Mouse (Mus musculus) liver, adult 2 months (tissue): ENCODE measurements at regions not wholly inside any gene's neighbourhood (a gene's known extent, or its start where the extent isn't known, plus 50 kb on each side); places are given as distances from the start of the nearest gene placed in this dataset.

Source experiments
- DNase-seq: peaks from one replicate; pipeline ENCODE4 v3.0.0-alpha.2; 2011; ENCODE audit warnings: low read depth, low spot score; ENCODE audit errors: extremely low read depth
- H3K27ac ChIP-seq: fragments of 200-500 bp; replicated peaks from 2 replicates; pipeline ENCODE4 v1.5.1; 2012; ENCODE audit warnings: low read depth, mild to moderate bottlenecking, control low read depth, inconsistent platforms, low read length; ENCODE audit not compliant: insufficient read depth
- H3K27me3 ChIP-seq: fragments of 200-500 bp; 2 replicates; pipeline ENCODE4 v1.6.1; 2012; ENCODE audit warnings: mild to moderate bottlenecking, moderate library complexity, low read length, inconsistent platforms; ENCODE audit not compliant: control insufficient read depth, insufficient read depth
- H3K36me3 ChIP-seq: fragments of 200-500 bp; 2 replicates; pipeline ENCODE4 v1.6.1; 2012; ENCODE audit warnings: low read length, inconsistent platforms; ENCODE audit not compliant: control insufficient read depth, insufficient read depth
- H3K4me1 ChIP-seq: fragments of 200-500 bp; 2 replicates; pipeline ENCODE4 v1.6.1; 2011; ENCODE audit warnings: low read length; ENCODE audit not compliant: control insufficient read depth, insufficient read depth
- H3K4me3 ChIP-seq: fragments of 200-500 bp; 2 replicates; pipeline ENCODE4 v1.5.1; 2011; ENCODE audit warnings: low read depth, mild to moderate bottlenecking, control low read depth, low read length, moderate library complexity; ENCODE audit not compliant: insufficient read depth
- H3K79me2 ChIP-seq: fragments of 200-500 bp; 2 replicates; pipeline ENCODE4 v1.6.1; 2012; ENCODE audit warnings: inconsistent platforms, mild to moderate bottlenecking, low read length, moderate library complexity; ENCODE audit not compliant: control insufficient read depth, insufficient read depth
- H3K9ac ChIP-seq: fragments of 200-500 bp; 2 replicates; pipeline ENCODE4 v1.6.1; 2012; ENCODE audit warnings: low read depth, mild to moderate bottlenecking, control low read depth, inconsistent platforms, low read length
- CTCF ChIP-seq: fragments of 200-500 bp; IDR thresholded peaks from 2 replicates; pipeline ENCODE4 v1.5.1; 2011; ENCODE audit warnings: low read depth, low read length, control low read depth
- POLR2A ChIP-seq: fragments of 200-500 bp; IDR thresholded peaks from 2 replicates; pipeline ENCODE4 v1.6.1; 2011; ENCODE audit warnings: low read length, control low read depth; ENCODE audit not compliant: insufficient read depth; ENCODE audit errors: extremely low read depth
- WGBS: fragments of 180-500 bp; shearing (Covaris S2); methylation state at CpG from one replicate; pipeline ENCODE4 v1.1.7; 2018; 5-methylcytosine and 5-hydroxymethylcytosine counted together

- DNase-seq = no peak
- H3K4me3 ChIP-seq = no peak overlapping the region
- WGBS = 94% methylated on average over 2 of the region's 2 CpGs
- H3K9ac ChIP-seq = no peak overlapping the region
- no peaks in the 10 kb centered on the region for H3K27me3 ChIP-seq
- H3K79me2 ChIP-seq = no peaks in the 10 kb centered on the region
- H3K36me3 ChIP-seq = no peaks in the 10 kb centered on the region
- no peak overlapping the region for H3K27ac ChIP-seq
- TF ChIP-seq POLR2A (no peak), CTCF (no peak)
- no peaks in the 10 kb centered on the region for H3K4me1 ChIP-seq
Measured at GRCm38 (mm10) chr14:98721033-98721432, 273.1 kb downstream of the Rpl36a-ps1 start.

- H3K27ac ChIP-seq = no peak overlapping the region
- no peak for DNase-seq
- no peaks in the 10 kb centered on the region for H3K4me1 ChIP-seq
- H3K9ac ChIP-seq = no peak overlapping the region
- no peaks in the 10 kb centered on the region for H3K36me3 ChIP-seq
- no peak for TF ChIP-seq CTCF
- TF ChIP-seq POLR2A = no peak
- no peak overlapping the region for H3K4me3 ChIP-seq
- H3K79me2 ChIP-seq = no peaks in the 10 kb centered on the region
- no peaks in the 10 kb centered on the region for H3K27me3 ChIP-seq
- 72% methylated on average over 2 of the region's 2 CpGs for WGBS
Measured at GRCm38 (mm10) chr14:98708045-98708444, 286.1 kb downstream of the Rpl36a-ps1 start.

- H3K4me1 ChIP-seq = no peaks in the 10 kb centered on the region
- H3K27me3 ChIP-seq = no peaks in the 10 kb centered on the region
- no peak overlapping the region for H3K4me3 ChIP-seq
- no peak overlapping the region for H3K27ac ChIP-seq
- H3K36me3 ChIP-seq = no peaks in the 10 kb centered on the region
- H3K79me2 ChIP-seq = no peaks in the 10 kb centered on the region
- TF ChIP-seq CTCF (no peak), POLR2A (no peak)
- no peak overlapping the region for H3K9ac ChIP-seq
- no peak for DNase-seq
- WGBS = 83% methylated on average over 4 of the region's 4 CpGs
Measured at GRCm38 (mm10) chr14:98707574-98707973, 286.5 kb downstream of the Rpl36a-ps1 start.

- Histone ChIP-seq H3K4me3 (no peak overlapping the region), H3K27ac (no peak overlapping the region), H3K4me1 (no peaks in the 10 kb centered on the region), H3K27me3 (no peaks in the 10 kb centered on the region), H3K36me3 (no peaks in the 10 kb centered on the region), H3K9ac (no peak overlapping the region), H3K79me2 (no peaks in the 10 kb centered on the region)
- TF ChIP-seq CTCF (no peak), POLR2A (no peak)
- WGBS = 77% methylated on average over 6 of the region's 6 CpGs
- no peak for DNase-seq
Measured at GRCm38 (mm10) chr14:98703289-98703688, 290.8 kb downstream of the Rpl36a-ps1 start.

- Histone ChIP-seq H3K4me1 (no peaks in the 10 kb centered on the region), H3K36me3 (no peaks in the 10 kb centered on the region), H3K9ac (no peak overlapping the region), H3K79me2 (no peaks in the 10 kb centered on the region), H3K27ac (no peak overlapping the region), H3K27me3 (no peaks in the 10 kb centered on the region), H3K4me3 (no peak overlapping the region)
- DNase-seq = no peak
- TF ChIP-seq CTCF (no peak), POLR2A (no peak)
- 76% methylated on average over 4 of the region's 4 CpGs for WGBS
Measured at GRCm38 (mm10) chr14:98656533-98656932, 337.6 kb downstream of the Rpl36a-ps1 start.

GRCm38 (mm10) chr14:98654191-98654809 lies 339.8 kb downstream of the Rpl36a-ps1 start:
- H3K4me3 ChIP-seq = no peak overlapping the region
- H3K4me1 ChIP-seq = no peaks in the 10 kb centered on the region
- no peak for DNase-seq
- WGBS = 69% methylated on average over 6 of the region's 6 CpGs
- no peaks in the 10 kb centered on the region for H3K36me3 ChIP-seq
- H3K27me3 ChIP-seq = no peaks in the 10 kb centered on the region
- H3K79me2 ChIP-seq = no peaks in the 10 kb centered on the region
- TF ChIP-seq POLR2A = no peak
- no peak for TF ChIP-seq CTCF
- no peak overlapping the region for H3K9ac ChIP-seq
- H3K27ac ChIP-seq = no peak overlapping the region
